Mouse (Mus musculus) lung, embryonic 16.5 days (tissue): ENCODE data around the gene Cd5. TPM values are rescaled to one million over a fixed set of nuclear protein-coding genes. Genes with fewer than 3 reads are reported as not detected.

ENCODE experiments used
- ATAC-seq: fragments of 200-750 bp; cut with Nextera tagmentation; 2 replicates; pipeline ENCODE4 v1.8.0; 2017; ENCODE audit warnings: low read depth, mild to moderate bottlenecking, moderate library complexity
- H3K27ac ChIP-seq: fragments of 300-500 bp; sonication (generic); 2 replicates; pipeline ENCODE4 v1.5.1; 2014; ENCODE audit warnings: mild to moderate bottlenecking, control low read depth, low read length
- H3K27me3 ChIP-seq: fragments of 300-500 bp; sonication (generic); 2 replicates; pipeline ENCODE4 v1.6.1; 2014; ENCODE audit warnings: low read depth, low read length, mixed read lengths; ENCODE audit not compliant: control insufficient read depth, insufficient read depth
- H3K36me3 ChIP-seq: fragments of 300-500 bp; sonication (generic); 2 replicates; pipeline ENCODE4 v1.6.1; 2014; ENCODE audit warnings: low read length; ENCODE audit not compliant: control insufficient read depth, insufficient read depth
- H3K4me1 ChIP-seq: fragments of 300-500 bp; sonication (generic); replicated peaks from 2 replicates; pipeline ENCODE4 v1.6.1; 2014; ENCODE audit warnings: low read length, mixed read lengths; ENCODE audit not compliant: control insufficient read depth, insufficient read depth
- H3K4me2 ChIP-seq: fragments of 300-500 bp; sonication (generic); 2 replicates; pipeline ENCODE4 v1.6.1; 2014; ENCODE audit warnings: low read depth, low read length, control low read depth
- H3K4me3 ChIP-seq: fragments of 300-500 bp; sonication (generic); 2 replicates; pipeline ENCODE4 v1.5.1; 2014; ENCODE audit warnings: mild to moderate bottlenecking, low read length, control low read depth
- H3K9ac ChIP-seq: fragments of 300-500 bp; sonication (generic); 2 replicates; pipeline ENCODE4 v1.6.1; 2014; ENCODE audit warnings: low read length, control low read depth
- H3K9me3 ChIP-seq: fragments of 300-500 bp; sonication (generic); 2 replicates; pipeline ENCODE4 v1.6.1; 2016; ENCODE audit warnings: low read length; ENCODE audit not compliant: control insufficient read depth
- WGBS: fragments of 180-500 bp; shearing (Covaris S2); extraction: QIAGEN DNeasy Blood & Tissue Kit; methylation state at CpG from one replicate; pipeline ENCODE4 v1.1.7; 2014; 5-methylcytosine and 5-hydroxymethylcytosine counted together
- polyA plus RNA-seq: library from polyadenylated mRNA; unstranded; fragments of >200 nt; fragmentation: Nextera tagmentation; extraction: Ambion mirVana; gene quantifications from 2 replicates; pipeline ENCODE4 v1.2.1, GENCODE M21; 2015

The Cd5 gene
- polyA plus RNA-seq, 1 experiment from 2014 or later, result 0.87 TPM

DNA sequence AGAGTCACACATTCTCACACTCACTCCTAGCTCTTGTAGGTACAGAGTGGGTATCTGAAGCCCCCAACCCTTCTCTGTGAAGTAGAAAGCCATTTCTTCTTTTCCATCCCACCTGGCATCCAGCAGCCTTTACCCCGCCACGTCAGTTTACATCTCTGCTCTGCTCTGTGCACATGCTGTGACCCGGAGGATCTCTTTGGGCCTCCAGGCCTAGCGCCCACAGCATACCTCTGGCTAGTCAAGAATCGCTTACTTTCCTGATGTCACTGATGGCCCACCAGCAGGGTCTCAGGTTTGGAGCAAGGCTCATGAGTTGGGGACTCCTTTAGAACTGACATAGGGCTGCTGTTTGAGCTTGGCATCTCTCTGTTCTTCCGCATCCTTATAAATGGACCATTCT is 764 bp downstream of the Cd5 start:
- peaks cover 6% of the 10 kb centered on the region for H3K4me1 ChIP-seq
- H3K9ac ChIP-seq, result no peak overlapping the region
- no peak for ATAC-seq
- H3K9me3 ChIP-seq, result no peaks in the 10 kb centered on the region
- 82% methylated on average over 6 of the region's 6 CpGs for WGBS
- no peak overlapping the region for H3K4me2 ChIP-seq
- no peaks in the 10 kb centered on the region for H3K36me3 ChIP-seq
- H3K27me3 ChIP-seq, result no peaks in the 10 kb centered on the region
- H3K4me3 ChIP-seq, result no peak overlapping the region
- no peak overlapping the region for H3K27ac ChIP-seq

DNA sequence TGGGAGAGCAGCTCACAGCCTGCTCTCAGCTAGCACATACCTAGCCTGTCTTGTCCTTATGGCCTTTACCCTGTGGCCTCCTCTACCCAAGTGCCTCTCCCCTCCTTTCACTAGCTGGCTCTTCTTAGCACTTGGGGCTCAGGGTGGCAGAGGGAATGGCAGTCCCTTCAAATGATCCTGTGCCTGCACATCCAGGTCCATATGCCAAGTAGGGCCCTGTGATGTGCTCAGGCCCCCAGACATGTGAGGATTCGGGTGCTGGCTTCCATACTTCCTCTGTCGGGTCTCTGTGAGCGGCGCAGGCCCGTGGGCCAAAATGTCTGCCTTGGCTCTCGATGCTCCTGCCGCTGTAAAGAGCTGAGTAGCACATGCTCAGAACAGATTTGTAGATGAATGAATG is 2.9 kb downstream of the Cd5 start:
- Histone ChIP-seq H3K4me1 (peaks cover 5% of the 10 kb centered on the region), H3K27me3 (no peaks in the 10 kb centered on the region), H3K36me3 (no peaks in the 10 kb centered on the region), H3K9me3 (no peaks in the 10 kb centered on the region), H3K9ac (no peak overlapping the region), H3K4me3 (no peak overlapping the region), H3K27ac (no peak overlapping the region), H3K4me2 (no peak overlapping the region)
- ATAC-seq, result no peak
- 92% methylated on average over 7 of the region's 7 CpGs for WGBS

DNA sequence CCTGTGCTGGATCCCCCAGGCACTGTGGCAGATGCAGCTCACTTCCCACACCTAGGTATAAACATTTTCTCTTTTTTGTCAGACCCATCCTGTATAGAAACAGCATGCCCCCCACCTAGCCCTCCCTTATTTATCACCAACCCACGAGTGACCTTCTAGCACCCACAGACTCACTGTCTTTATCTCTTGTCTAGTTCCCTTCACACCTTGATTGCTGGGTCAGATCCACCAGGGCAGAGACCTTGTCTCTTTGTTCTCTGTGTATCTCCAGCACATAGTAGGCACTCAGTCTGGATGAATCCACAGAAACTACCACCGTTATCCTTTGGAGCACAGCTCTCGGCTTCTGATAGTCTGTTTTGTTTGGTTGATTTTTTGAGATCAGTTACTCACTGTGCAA is 3.7 kb downstream of the Cd5 start:
- 74% methylated on average over 3 of the region's 3 CpGs for WGBS
- H3K4me2 ChIP-seq, result no peak overlapping the region
- H3K27ac ChIP-seq, result no peak overlapping the region
- no peak overlapping the region for H3K4me3 ChIP-seq
- H3K4me1 ChIP-seq, result no peaks in the 10 kb centered on the region
- no peaks in the 10 kb centered on the region for H3K27me3 ChIP-seq
- no peak for ATAC-seq
- no peaks in the 10 kb centered on the region for H3K36me3 ChIP-seq
- H3K9ac ChIP-seq, result no peak overlapping the region
- no peaks in the 10 kb centered on the region for H3K9me3 ChIP-seq

DNA sequence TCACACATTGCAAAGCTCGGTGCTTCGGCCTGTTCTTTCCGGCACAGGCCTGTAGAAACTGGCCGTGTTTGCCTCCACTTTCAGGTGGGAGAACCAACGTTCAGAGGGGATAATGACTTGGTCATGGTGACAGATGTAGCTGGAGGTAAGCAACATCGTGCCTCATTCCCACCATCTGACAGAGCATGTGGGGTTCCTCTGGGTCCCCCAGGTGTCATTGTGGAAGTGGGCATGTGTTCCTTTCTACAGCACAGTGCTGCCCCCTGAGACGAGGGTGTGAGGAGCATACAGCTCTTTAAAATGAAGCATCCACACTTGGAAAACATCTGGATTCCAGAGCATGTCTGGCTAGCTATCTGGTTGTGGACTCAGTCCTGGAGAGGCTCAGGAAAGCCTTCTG is 4.2 kb downstream of the Cd5 start:
- ATAC-seq, result no peak

DNA sequence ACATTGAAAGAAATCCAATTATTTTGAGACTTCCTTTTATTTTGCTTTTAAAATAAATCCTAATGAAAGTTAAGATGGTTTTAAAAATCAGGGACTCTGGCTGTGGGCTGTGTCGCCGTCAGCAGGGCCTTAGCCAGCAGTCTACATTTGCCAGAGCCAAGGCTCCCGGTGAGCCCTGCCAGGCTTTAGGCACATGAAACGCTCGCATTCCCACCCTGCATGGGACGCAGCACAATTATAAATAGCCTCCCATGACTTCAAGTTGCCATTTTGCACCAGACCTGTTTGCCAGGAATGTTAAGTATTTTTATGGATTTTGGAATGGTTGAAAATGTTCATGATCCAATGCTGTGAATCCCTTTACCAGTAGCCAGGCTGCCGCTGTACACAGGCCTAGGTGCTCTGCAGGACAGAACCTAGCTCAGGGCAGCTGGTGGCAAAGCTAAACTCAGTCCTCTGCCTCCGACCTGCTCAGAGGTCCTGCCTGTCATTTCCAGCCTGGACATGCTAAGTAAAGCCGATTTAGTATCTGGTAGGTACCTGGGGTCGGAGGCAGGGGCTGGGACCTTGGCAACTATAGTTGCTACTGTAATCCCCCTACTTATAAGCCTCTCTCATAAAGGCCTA is 5.2 kb downstream of the Cd5 start:
- H3K9ac ChIP-seq, result no peak overlapping the region
- ATAC-seq, result no peak
- no peaks in the 10 kb centered on the region for H3K9me3 ChIP-seq
- H3K4me1 ChIP-seq, result no peaks in the 10 kb centered on the region
- no peak overlapping the region for H3K4me2 ChIP-seq
- no peaks in the 10 kb centered on the region for H3K36me3 ChIP-seq
- no peak overlapping the region for H3K4me3 ChIP-seq
- 73% methylated on average over 10 of the region's 10 CpGs for WGBS
- no peaks in the 10 kb centered on the region for H3K27me3 ChIP-seq
- no peak overlapping the region for H3K27ac ChIP-seq

More for the DNA sequence above, 4.2 kb downstream of the Cd5 start:
- no peak overlapping the region for H3K4me3 ChIP-seq
- no peaks in the 10 kb centered on the region for H3K4me1 ChIP-seq
- H3K27me3 ChIP-seq, result no peaks in the 10 kb centered on the region
- H3K36me3 ChIP-seq, result no peaks in the 10 kb centered on the region
- no peak overlapping the region for H3K4me2 ChIP-seq
- 72% methylated on average over 7 of the region's 7 CpGs for WGBS
- H3K9ac ChIP-seq, result no peak overlapping the region
- no peak overlapping the region for H3K27ac ChIP-seq
- no peaks in the 10 kb centered on the region for H3K9me3 ChIP-seq

- no peaks in the 10 kb centered on the region for H3K9me3 ChIP-seq
- no peaks in the 10 kb centered on the region for H3K36me3 ChIP-seq
- H3K9ac ChIP-seq, result no peak overlapping the region
- H3K4me1 ChIP-seq, result no peaks in the 10 kb centered on the region
- no peaks in the 10 kb centered on the region for H3K27me3 ChIP-seq
- WGBS, result 93% methylated on average over 7 of the region's 7 CpGs
- no peak overlapping the region for H3K27ac ChIP-seq
- H3K4me2 ChIP-seq, result no peak overlapping the region
- ATAC-seq, result no peak
- no peak overlapping the region for H3K4me3 ChIP-seq
These were observed 6.1 kb downstream of the Cd5 start for GRCm38 (mm10) chr19:10732741-10733140.

DNA sequence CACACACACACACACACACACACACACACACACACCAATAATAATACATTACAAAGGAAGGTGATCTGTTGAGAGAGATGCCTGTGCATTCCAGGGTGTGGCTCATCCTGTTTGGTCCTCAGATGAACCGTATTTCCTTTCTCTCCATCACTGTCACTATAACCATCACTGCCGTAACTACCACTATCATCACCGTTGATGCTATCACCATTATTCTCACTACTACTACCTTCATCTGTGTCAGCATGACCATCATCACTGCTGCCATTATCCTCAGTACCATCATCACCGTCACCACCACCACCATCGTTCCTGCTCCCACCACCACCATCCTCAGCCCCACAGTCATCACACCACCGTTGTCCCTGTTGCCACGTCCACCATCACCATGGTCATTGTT is 6.8 kb downstream of the Cd5 start:
- H3K9ac ChIP-seq, result no peak overlapping the region
- H3K4me2 ChIP-seq, result no peak overlapping the region
- no peak overlapping the region for H3K4me3 ChIP-seq
- H3K4me1 ChIP-seq, result no peaks in the 10 kb centered on the region
- H3K36me3 ChIP-seq, result no peaks in the 10 kb centered on the region
- H3K27ac ChIP-seq, result no peak overlapping the region
- 87% methylated on average over 7 of the region's 7 CpGs for WGBS
- no peaks in the 10 kb centered on the region for H3K9me3 ChIP-seq
- H3K27me3 ChIP-seq, result no peaks in the 10 kb centered on the region
- ATAC-seq, result no peak

GRCm38 (mm10) chr19:10730469-10730868 is 8.3 kb downstream of the Cd5 start:
- ATAC-seq, result no peak
- no peak overlapping the region for H3K27ac ChIP-seq
- H3K27me3 ChIP-seq, result no peaks in the 10 kb centered on the region
- H3K4me2 ChIP-seq, result no peak overlapping the region
- no peaks in the 10 kb centered on the region for H3K4me1 ChIP-seq
- no peak overlapping the region for H3K9ac ChIP-seq
- H3K36me3 ChIP-seq, result no peaks in the 10 kb centered on the region
- WGBS, result 58% methylated on average over 5 of the region's 5 CpGs
- H3K4me3 ChIP-seq, result no peak overlapping the region
- H3K9me3 ChIP-seq, result no peaks in the 10 kb centered on the region

- Histone ChIP-seq H3K27ac (no peak overlapping the region), H3K4me2 (no peak overlapping the region), H3K4me1 (no peaks in the 10 kb centered on the region), H3K36me3 (no peaks in the 10 kb centered on the region), H3K27me3 (no peaks in the 10 kb centered on the region), H3K4me3 (no peak overlapping the region), H3K9ac (no peak overlapping the region), H3K9me3 (no peaks in the 10 kb centered on the region)
- ATAC-seq, result no peak
- WGBS, result 77% methylated on average over 10 of the region's 10 CpGs
These were observed 8.9 kb downstream of the Cd5 start for GRCm38 (mm10) chr19:10729889-10730288.
